Mouse (Mus musculus) kidney, postnatal 14 days (tissue): ENCODE measurements around the gene Ctss.
A peak's percentile ranks its signal among the peaks of the same experiment; 100 is the strongest.

Source experiments
- DNase-seq: peaks from one replicate; pipeline ENCODE4 v3.0.0; 2022; ENCODE audit warnings: mixed read lengths

Gene Ctss

DNA sequence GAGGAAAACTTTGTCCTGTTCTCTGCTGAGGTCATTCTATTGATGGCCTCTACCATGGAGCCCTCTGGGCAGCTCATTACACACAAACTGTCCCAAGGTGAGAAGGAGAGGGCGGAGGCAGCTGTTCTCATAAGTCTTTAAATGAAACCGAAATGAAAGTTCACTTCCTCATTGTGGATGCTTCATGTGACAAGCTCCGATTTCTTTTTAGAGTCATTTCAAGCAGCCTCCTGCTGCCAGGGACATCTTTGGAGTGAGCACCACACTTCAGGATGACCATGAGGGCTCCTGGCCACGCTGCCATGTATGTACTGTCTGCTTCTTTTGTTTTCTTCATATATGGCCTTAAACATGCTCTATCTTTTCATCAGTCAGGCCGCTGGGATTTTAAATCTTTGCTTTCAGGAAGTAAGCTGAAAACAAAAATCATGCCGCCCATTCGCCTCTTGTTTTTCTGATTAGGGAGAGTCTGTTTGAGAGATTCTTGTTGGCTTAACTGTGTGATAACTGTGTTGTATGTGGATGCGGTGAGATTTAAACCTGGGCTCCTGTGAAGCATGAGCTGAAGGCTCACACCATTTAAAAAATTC is at the start of gene Ctss:
Gene Ctss (plus strand): TSS at position 165 of the 590 bp plus-strand sequence.
- no peak for DNase-seq

DNA sequence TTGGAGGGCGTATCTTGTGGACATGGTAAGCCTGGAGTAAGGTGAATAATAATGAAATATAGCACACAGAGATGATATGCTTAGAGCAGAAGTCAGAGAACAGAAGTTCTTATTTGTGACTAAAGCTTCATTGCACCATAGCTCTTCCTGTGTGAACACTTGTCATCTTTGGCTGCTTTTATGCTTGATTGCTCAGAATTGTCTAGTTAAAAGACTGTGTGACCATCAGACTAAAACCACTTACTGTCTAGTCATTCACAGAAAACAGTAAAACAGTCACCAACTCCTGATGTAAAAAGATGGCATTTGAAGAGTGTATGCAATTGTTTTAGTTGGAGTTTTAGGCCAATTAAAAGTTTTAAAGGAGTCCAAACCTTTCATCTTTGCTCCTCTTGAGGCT is 47.6 kb upstream of the Ctss start:
- DNase-seq = no peak

DNA sequence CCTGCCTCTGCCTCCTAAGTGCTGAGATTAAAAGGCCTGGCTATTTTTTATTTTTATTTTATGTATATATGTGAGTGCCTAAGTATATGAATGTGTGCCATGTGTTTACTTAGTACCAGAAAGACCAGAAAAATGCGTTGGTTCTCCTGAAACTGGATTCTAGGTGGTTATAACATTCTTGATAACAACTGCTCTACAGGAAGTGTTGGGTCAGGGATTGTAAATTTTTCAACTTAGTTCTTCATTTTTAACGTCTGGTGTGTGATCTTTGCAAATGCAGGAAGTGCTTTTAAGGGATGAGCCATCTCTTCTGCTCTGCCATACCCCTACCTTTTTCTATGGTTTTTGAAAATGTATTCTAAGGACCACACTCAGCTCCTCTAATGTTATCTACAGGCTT is 40.2 kb upstream of the Ctss start:
- DNase-seq = no peak

- DNase-seq = no peak
Measured at GRCm38 (mm10) chr3:95488679-95489078, 37.9 kb upstream of the Ctss start.

GRCm38 (mm10) chr3:95490238-95490637 is 36.3 kb upstream of the Ctss start:
- DNase-seq = no peak

DNA sequence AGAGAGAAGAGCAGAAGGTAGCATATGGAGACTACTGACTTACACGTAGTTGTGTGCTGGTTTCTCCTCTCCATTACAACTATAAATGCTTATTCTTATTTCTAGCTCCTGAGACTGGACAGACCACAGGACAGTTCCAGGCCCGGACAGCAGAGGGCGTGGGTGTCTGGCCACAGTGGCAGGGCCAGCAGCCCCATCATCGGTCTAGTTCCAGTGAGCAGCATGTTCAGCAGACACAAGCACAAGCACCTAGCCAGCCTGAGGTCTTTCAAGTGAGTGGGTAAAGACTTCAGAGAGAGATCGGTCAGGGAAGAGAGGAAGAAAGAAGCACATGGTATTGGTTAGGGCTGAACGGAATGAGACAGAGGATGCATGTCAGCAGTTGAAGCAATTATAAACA is 32.2 kb upstream of the Ctss start:
- peak; percentile 41 for DNase-seq

DNA sequence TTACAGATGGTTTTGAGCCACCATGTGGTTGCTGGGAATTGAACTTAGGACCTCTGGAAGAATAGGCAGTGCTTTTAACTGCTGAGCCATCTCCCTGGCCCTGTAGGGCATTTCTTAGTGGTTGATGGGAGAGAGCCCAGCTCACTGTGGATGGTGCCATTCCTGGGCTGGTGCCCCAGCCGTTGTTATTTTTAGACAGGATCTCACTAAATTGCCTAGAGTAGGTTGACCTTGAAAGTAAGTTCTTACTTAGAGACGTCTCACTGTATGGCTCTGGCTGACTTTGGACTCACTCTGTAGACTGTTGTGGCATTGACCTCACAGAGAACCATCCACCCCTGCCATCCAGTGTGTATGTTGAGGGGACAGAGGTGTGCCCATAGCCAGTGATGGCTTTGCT is 28.4 kb upstream of the Ctss start:
- DNase-seq = no peak

DNA sequence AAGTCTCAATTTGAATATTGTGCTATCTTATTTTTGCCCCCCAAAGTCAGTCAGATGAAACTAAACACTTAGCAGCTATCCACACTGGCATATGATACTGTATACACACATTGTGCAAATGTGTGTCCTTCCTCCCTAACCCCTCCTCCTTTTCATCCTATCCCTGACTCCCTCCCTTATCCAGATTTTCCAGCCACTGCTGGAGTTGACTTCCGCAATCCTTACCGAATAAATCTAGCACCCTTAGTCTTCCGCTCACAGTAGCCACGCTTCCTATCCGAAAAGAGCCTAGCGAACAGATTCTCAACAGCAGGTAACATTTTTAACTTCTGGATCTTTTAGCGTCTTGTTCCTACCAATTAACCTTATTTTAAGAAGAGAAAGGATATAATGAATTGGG is 27.6 kb upstream of the Ctss start, which contains the start of gene Ctsk:
Gene Ctsk (plus strand): TSS at position 233 of the 400 bp plus-strand sequence.
- peak; percentile 17 for DNase-seq

- no peak for DNase-seq
Measured at GRCm38 (mm10) chr3:95499496-95500140, 27.0 kb upstream of the Ctss start.

DNA sequence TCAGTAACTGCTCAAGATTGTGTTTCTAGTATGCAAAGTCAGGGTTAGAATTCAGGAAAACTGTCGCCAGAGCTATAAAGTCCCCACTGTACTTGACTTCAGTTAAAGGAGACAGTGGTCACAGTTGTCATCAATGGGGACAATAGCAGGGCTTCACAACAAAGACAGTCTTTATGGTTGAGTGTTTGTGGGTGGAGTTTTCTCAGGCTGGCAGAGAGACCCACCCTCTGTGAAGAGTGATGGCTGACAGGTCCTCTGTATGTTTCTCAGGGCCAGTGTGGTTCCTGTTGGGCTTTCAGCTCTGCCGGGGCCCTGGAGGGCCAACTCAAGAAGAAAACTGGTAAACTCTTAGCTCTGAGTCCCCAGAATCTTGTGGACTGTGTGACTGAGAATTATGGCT is 24.3 kb upstream of the Ctss start:
- DNase-seq = no peak

GRCm38 (mm10) chr3:95509348-95509747 is 17.2 kb upstream of the Ctss start:
- DNase-seq = no peak

- DNase-seq = no peak
Measured at GRCm38 (mm10) chr3:95511611-95512180, 14.9 kb upstream of the Ctss start.

- DNase-seq = no peak
Measured at GRCm38 (mm10) chr3:95516614-95517041, 10.0 kb upstream of the Ctss start.

- DNase-seq = peak; percentile 76
Measured at GRCm38 (mm10) chr3:95517493-95517898, 9.1 kb upstream of the Ctss start.

DNA sequence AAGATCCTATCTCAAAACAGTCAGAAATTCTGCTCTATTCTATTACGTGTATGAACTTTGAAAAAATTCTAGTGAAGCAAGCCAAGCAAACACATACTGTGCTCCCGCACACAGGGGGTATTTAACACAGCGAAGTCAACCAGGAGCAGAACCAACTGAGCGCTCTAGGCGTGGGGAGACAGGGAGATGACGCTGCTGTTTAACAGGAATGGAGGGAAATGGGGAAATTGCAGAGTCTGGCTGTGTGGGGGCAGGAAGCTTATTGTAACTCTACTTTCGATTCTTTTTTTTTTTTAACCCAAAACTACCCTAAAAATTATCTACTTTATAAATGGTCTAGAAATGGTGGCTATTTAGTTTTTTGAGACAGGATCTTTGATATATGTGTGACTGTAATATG is 7.7 kb upstream of the Ctss start:
- DNase-seq = no peak

- no peak for DNase-seq
Measured at GRCm38 (mm10) chr3:95519315-95519714, 7.3 kb upstream of the Ctss start.

DNA sequence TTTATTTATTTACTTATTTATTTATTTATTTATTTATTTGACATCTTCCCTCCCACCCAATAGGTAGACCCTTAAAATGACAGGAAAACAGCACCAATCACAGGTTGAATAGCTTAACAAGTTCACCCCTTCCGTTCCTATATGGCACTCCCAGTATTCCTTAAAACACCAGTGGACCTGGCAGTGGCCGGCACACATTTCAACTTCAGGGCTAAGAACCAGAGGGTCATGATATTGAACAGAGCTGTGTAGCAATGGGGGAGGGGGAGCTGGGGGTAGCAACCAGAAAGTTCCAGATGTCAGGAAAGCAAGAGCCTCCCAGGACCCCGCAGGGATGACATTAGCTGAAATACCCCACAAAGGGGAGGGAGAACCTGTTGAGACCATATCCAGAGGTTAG is 6.5 kb upstream of the Ctss start:
- DNase-seq = no peak

DNA sequence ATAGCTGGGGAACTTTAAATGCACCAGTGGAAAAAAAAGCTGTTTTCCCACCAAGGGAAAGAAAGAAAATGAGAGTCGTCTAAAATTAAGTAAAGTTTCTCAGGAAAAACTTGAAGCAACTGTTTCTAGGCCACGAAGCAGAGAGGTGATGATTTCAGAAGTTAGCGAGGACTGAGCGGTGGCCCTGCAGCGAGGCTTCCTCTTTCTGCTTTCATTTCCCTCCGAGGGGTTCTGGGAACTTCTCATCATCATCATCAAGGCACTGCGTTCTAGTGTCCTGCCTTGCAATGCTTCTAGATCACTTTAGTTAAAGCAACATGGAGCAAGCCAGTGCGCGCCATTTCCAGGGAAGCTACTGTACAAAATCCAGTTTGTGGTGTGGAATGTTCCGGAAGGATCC is 5.4 kb upstream of the Ctss start:
- DNase-seq = no peak

DNA sequence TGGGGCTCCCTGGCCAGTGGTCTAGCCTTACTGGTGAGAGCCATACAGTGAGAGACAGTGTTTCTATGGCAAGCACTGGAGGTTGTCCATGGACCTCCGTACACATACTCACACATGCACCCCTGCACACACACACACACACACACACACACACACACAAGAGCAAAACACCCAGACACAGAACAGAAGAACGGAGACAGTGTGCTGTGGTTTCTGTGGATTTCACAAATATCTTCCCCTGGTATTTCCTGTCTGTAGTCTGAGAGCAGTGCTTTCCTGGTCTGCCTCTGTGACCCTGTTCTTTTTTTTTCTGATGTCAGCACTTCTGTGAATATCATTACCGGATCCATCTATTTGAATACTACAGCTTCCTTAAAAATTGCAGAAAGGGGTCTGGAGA is 2.9 kb upstream of the Ctss start:
- DNase-seq = peak; percentile 40

GRCm38 (mm10) chr3:95524673-95525072 is 1.9 kb upstream of the Ctss start:
- DNase-seq = peak; percentile 15

GRCm38 (mm10) chr3:95526111-95526510 is 475 bp upstream of the Ctss start:
- DNase-seq = no peak

GRCm38 (mm10) chr3:95529814-95530213 is 3.2 kb downstream of the Ctss start:
- DNase-seq = no peak

DNA sequence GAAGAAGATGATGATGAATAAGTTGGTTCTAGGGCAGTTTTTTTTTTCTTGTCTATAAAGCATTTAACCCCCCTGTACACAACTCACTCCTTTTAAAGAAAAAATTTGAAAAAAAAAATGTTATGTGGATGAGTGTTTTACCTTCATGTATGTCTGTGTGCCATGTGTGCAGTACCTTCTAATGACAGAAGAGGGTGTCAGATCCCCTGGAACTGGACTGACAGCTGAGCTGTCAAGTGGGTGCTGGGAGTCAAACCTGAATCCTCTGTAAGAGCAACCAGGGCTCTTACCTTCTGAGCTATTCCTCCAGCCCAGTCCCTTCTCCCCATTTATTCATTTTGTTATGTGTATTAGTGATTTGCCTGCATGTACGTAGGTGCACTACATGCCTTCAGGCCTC is 4.4 kb downstream of the Ctss start:
- no peak for DNase-seq

DNA sequence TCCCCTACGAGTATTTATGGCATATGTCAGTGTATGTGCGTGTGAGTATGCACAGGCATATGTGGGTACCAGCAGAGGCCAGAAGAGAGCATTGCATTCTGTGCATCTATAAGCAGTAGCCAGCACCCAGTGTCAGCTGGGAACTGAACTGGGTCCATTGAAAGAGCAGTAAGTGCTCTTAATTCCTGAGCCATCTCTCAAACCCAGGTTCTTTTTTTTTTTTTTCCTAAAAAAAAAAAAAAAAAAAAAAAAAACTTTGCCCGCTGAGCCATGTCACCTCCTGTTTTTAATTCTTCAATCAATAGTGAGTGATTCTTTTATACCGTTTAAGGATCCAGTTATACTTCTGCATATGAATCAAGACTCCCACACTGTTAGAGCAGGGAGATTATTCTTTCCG is 6.8 kb downstream of the Ctss start:
- no peak for DNase-seq

- DNase-seq = no peak
Measured at GRCm38 (mm10) chr3:95534927-95535326, 8.3 kb downstream of the Ctss start.
